Mouse (Mus musculus) thymus, adult 2 months (tissue): ENCODE measurements around the gene Msmp.

Experiments used
- CTCF ChIP-seq: fragments of 200-500 bp; IDR thresholded peaks from 2 replicates; pipeline ENCODE4 v1.5.1; 2012; ENCODE audit warnings: mild to moderate bottlenecking, control low read depth, low read length, moderate library complexity, borderline replicate concordance; ENCODE audit not compliant: control insufficient read depth, poor library complexity, insufficient read depth; ENCODE audit errors: extremely low read depth
- POLR2A ChIP-seq: fragments of 200-500 bp; IDR thresholded peaks from 2 replicates; pipeline ENCODE4 v1.6.1; 2012; ENCODE audit warnings: mild to moderate bottlenecking, low read length, control low read depth, moderate library complexity; ENCODE audit not compliant: control insufficient read depth, poor library complexity, insufficient read depth; ENCODE audit errors: extremely low read depth

DNA sequence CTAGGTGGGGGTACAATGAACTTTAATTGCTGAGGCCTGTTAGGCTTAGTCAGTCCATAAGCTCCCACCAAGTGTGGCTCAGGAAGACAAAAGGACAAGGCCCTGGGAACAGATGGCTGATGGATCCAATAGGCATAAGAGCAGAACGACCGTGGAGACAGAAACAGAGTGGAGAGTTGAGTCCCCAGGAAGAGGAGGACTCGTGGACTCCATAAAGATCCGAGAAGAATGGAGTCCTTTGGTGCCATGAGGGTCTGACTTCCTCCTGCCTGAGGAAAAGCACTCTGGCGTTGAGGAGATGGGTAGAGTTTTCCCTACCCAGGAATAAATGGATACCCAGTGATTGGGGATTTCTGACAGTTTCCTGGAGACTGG lies 46.4 kb upstream of the Msmp start:
- TF ChIP-seq CTCF (no peak), POLR2A (no peak)
